Mouse (Mus musculus): ENCODE data around the gene Fblim1. TPM values are rescaled to one million over a fixed set of nuclear protein-coding genes. Genes with fewer than 3 reads are reported as not detected.

Fblim1 gene
- polyA plus RNA-seq, 1 experiment, result 8.4 TPM

DNA sequence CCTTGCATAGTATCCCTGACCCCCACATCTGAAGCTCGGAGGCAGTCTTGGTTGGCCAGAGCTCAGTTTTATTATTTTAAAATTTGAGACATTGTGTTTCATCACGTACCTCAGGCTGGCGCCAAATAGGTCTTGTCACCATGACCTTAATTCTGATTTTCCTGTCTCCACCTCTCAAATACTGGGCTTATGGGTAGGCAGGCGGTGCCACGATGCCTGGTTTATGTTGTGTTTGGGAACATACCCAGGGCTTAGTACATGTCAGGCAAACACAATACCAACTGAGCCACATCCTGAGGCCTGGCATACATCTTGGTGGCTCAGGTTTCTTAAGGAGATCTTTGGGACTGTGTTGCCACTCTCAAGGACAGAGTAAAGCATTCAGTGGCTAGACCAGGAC lies 16.7 kb upstream of the Fblim1 start:
- DNase-seq (ENCODE audit: low read depth in 1 of 2, low spot score in 2 of 2), result no peak
- H3K36me3 ChIP-seq (ENCODE audit: control insufficient read depth, insufficient read depth, low read length), result peaks cover 6% of the 10 kb centered on the region
- H3K4me1 ChIP-seq (ENCODE audit: control insufficient read depth, insufficient read depth, insufficient read length), result peaks cover 11% of the 10 kb centered on the region
- H3K27ac ChIP-seq (ENCODE audit: insufficient read depth, low read length), result no peak overlapping the region
- no peaks in the 10 kb centered on the region for H3K27me3 ChIP-seq (ENCODE audit: control insufficient read depth, insufficient read depth, low read length)
- H3K4me3 ChIP-seq (ENCODE audit: extremely low read depth, insufficient read depth, insufficient read length), result no peak overlapping the region
- WGBS, result 91% methylated on average over 5 of the region's 5 CpGs
- TF ChIP-seq POLR2A (IDR thresholded peaks at IDR 0.05; ENCODE audit: low read depth, low read length) (no peak), CTCF (IDR thresholded peaks at IDR 0.05; ENCODE audit: extremely low read depth, insufficient read depth, insufficient read length, insufficient replicate concordance) (no peak)

DNA sequence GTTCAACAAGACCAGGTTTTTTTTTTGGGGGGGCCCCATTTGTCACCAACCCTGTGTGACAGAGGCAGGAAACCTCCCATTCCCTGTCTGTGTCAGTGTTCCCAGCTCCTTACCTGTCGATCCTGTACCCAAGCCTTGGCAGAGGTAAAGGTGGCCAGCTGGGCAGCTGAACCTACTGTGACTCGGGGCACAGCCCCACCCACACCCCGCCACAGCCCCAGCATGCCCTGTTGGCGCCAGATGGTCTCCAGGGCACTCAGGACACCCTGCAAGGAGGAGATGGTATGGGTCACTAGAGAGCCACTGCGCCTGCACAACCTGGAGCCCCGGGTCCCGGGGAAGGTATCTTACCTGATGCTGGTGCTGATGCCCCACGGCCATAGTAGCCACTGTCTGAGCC lies 16.2 kb upstream of the Fblim1 start:
- H3K27ac ChIP-seq (ENCODE audit: insufficient read depth, low read length), result no peak overlapping the region
- no peak for DNase-seq (ENCODE audit: low read depth in 1 of 2, low spot score in 2 of 2)
- no peaks in the 10 kb centered on the region; the same call in 1 of the 2 replicates for H3K27me3 ChIP-seq (ENCODE audit: control insufficient read depth, insufficient read depth, low read length)
- 90% methylated on average over 8 of the region's 8 CpGs for WGBS
- no peak overlapping the region for H3K4me3 ChIP-seq (ENCODE audit: extremely low read depth, insufficient read depth, insufficient read length)
- no peak for TF ChIP-seq CTCF (IDR thresholded peaks at IDR 0.05; ENCODE audit: extremely low read depth, insufficient read depth, insufficient read length, insufficient replicate concordance)
- no peak for TF ChIP-seq POLR2A (IDR thresholded peaks at IDR 0.05; ENCODE audit: low read depth, low read length)
- H3K4me1 ChIP-seq (ENCODE audit: control insufficient read depth, insufficient read depth, insufficient read length), result peaks cover 14% of the 10 kb centered on the region
- peaks cover 4% of the 10 kb centered on the region for H3K36me3 ChIP-seq (ENCODE audit: control insufficient read depth, insufficient read depth, low read length)

GRCm38 (mm10) chr4:141621297-141621696 lies 15.4 kb upstream of the Fblim1 start:
- Histone ChIP-seq H3K4me3 (ENCODE audit: extremely low read depth, insufficient read depth, insufficient read length) (no peak overlapping the region), H3K27ac (ENCODE audit: insufficient read depth, low read length) (no peak overlapping the region), H3K36me3 (ENCODE audit: control insufficient read depth, insufficient read depth, low read length) (peaks cover 2% of the 10 kb centered on the region), H3K27me3 (ENCODE audit: control insufficient read depth, insufficient read depth, low read length) (no peaks in the 10 kb centered on the region; the same call in 1 of the 2 replicates), H3K4me1 (ENCODE audit: control insufficient read depth, insufficient read depth, insufficient read length) (peaks cover 14% of the 10 kb centered on the region)
- 90% methylated on average over 8 of the region's 8 CpGs for WGBS
- no peak for TF ChIP-seq CTCF (IDR thresholded peaks at IDR 0.05; ENCODE audit: extremely low read depth, insufficient read depth, insufficient read length, insufficient replicate concordance)
- TF ChIP-seq POLR2A (IDR thresholded peaks at IDR 0.05; ENCODE audit: low read depth, low read length), result no peak
- DNase-seq (ENCODE audit: low read depth in 1 of 2, low spot score in 2 of 2), result no peak

- TF ChIP-seq POLR2A (IDR thresholded peaks at IDR 0.05; ENCODE audit: low read depth, low read length) (no peak), CTCF (IDR thresholded peaks at IDR 0.05; ENCODE audit: extremely low read depth, insufficient read depth, insufficient read length, insufficient replicate concordance) (no peak)
- Histone ChIP-seq H3K4me3 (ENCODE audit: extremely low read depth, insufficient read depth, insufficient read length) (peak overlapping the region; percentile 12; the same call in 1 of the 2 replicates), H3K27ac (ENCODE audit: insufficient read depth, low read length) (no peak overlapping the region)
These were observed 13.5 kb upstream of the Fblim1 start for GRCm38 (mm10) chr4:141619299-141619883.

DNA sequence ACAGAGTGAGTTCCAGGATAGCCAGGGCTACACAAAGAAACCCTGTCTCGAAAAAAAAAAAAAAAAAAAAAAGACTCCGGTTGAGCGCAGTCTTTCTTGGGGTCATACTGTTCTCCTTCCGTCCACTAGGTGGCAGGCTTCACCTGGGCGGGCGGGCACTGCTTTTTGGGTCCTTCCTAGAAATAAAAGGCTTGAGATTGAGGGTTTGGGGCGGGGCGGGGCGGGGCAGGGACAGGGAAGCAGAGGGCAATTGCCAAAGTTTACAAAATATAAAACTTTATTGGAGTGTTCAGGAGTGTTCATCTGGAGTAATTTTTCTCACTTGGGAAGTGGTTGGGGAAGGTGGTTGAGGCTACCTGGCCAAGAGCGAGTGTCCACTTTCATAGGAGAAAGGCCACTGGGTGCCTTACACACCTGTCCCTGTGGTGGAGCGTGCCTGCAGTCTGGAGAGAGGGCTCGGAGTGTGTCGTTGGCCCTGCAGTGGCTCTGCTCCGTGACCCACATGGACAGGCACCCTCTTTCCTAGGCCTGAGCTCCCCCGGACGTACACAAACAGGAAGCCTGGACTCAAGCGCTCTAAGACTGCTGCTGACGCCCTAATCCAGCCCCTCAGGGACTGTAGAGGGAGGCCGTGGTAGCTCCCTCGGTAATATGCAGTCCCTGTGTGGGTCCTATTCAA lies 12.8 kb upstream of the Fblim1 start, which contains the start of gene Tmem82:
Gene Tmem82 (minus strand): TSS at position 69 of the 679 bp plus-strand sequence.
- 10% methylated on average over 20 of the region's 20 CpGs for WGBS
- no peaks in the 10 kb centered on the region; the same call in 1 of the 2 replicates for H3K27me3 ChIP-seq (ENCODE audit: control insufficient read depth, insufficient read depth, low read length)

More at GRCm38 (mm10) chr4:141619299-141619883, 13.5 kb upstream of the Fblim1 start:
- no peak for DNase-seq (ENCODE audit: low read depth in 1 of 2, low spot score in 2 of 2)
- Histone ChIP-seq H3K36me3 (ENCODE audit: control insufficient read depth, insufficient read depth, low read length) (no peaks in the 10 kb centered on the region), H3K27me3 (ENCODE audit: control insufficient read depth, insufficient read depth, low read length) (no peaks in the 10 kb centered on the region; the same call in 1 of the 2 replicates), H3K4me1 (ENCODE audit: control insufficient read depth, insufficient read depth, insufficient read length) (peaks cover 9% of the 10 kb centered on the region)
- 62% methylated on average over 9 of the region's 9 CpGs for WGBS

DNA sequence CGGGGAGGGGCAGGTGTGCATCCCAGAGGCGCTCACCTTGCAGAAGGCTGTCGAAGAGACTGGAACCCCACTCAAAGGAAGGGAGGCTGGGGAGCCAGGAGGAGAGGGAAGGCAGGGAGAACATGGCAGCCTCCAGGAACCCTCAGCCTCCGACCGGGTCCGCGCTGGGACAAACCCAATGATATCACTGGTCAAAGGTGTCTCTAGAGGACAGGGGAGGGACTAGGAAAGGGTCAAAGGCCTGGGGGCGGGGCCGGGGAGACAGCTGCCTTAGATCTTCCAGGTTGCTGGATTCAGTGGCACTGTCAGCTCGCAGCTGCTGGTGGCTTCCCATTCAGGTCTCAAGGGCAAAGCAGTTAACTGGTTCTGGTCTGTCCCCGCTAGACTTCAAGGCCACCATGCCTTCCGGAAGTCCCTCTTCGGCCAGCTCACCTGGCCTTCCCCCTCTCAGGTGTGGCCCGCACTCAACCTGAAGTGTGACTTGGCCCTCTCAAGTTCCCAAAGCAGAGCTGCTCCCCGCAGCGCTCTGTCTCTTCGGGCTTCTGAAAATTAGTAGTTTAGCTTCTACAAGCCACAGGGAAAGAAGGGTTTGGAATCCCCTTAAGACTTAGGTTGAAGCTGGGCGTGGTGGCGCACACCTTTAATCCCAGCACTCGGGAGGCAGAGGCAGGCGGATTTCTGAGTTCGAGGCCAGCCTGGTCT lies 12.1 kb upstream of the Fblim1 start:
- DNase-seq (ENCODE audit: low read depth in 1 of 2, low spot score in 2 of 2), result no peak
- Histone ChIP-seq H3K4me3 (ENCODE audit: extremely low read depth, insufficient read depth, insufficient read length) (peak overlapping the region; percentile 41; the same call in 1 of the 2 replicates), H3K27me3 (ENCODE audit: control insufficient read depth, insufficient read depth, low read length) (no peaks in the 10 kb centered on the region; the same call in 1 of the 2 replicates), H3K36me3 (ENCODE audit: control insufficient read depth, insufficient read depth, low read length) (no peaks in the 10 kb centered on the region), H3K27ac (ENCODE audit: insufficient read depth, low read length) (no peak overlapping the region), H3K4me1 (ENCODE audit: control insufficient read depth, insufficient read depth, insufficient read length) (peaks cover 9% of the 10 kb centered on the region)
- 15% methylated on average over 22 of the region's 22 CpGs for WGBS
- TF ChIP-seq CTCF (IDR thresholded peaks at IDR 0.05; ENCODE audit: extremely low read depth, insufficient read depth, insufficient read length, insufficient replicate concordance) (no peak), POLR2A (IDR thresholded peaks at IDR 0.05; ENCODE audit: low read depth, low read length) (no peak)

More for the DNA sequence above, 12.8 kb upstream of the Fblim1 start, which contains the start of gene Tmem82:
- peaks cover 9% of the 10 kb centered on the region for H3K4me1 ChIP-seq (ENCODE audit: control insufficient read depth, insufficient read depth, insufficient read length)
- H3K36me3 ChIP-seq (ENCODE audit: control insufficient read depth, insufficient read depth, low read length), result no peaks in the 10 kb centered on the region
- DNase-seq (ENCODE audit: low read depth in 1 of 2, low spot score in 2 of 2), result peak; percentile 45 to 58
- H3K27ac ChIP-seq (ENCODE audit: insufficient read depth, low read length), result 0 out of 2 replicates have a peak within 1 kb of the TSS, but pooled peaks have one; percentile 7
- peak; percentile 84; the same call in 1 of the 2 replicates for TF ChIP-seq CTCF (IDR thresholded peaks at IDR 0.05; ENCODE audit: extremely low read depth, insufficient read depth, insufficient read length, insufficient replicate concordance)
- no peak for TF ChIP-seq POLR2A (IDR thresholded peaks at IDR 0.05; ENCODE audit: low read depth, low read length)
- H3K4me3 ChIP-seq (ENCODE audit: extremely low read depth, insufficient read depth, insufficient read length), result peak within 1 kb of the TSS; percentile 41; the same call in 1 of the 2 replicates

Measured in spleen, adult 2 months (tissue).